Mouse (Mus musculus): Measurements from ENCODE around the gene Calm5. TPM values are rescaled to one million over a fixed set of nuclear protein-coding genes. Genes with fewer than 3 reads are reported as not detected.
A peak's percentile ranks its signal among the peaks of the same experiment; 100 is the strongest.
"Not testable (repeated sequence)": the region's sequence is repeated elsewhere in the genome, so short reads cannot be mapped to it uniquely, and the experiment has no call there.

The Calm5 gene
- total RNA-seq, 1 experiment, result not detected

DNA sequence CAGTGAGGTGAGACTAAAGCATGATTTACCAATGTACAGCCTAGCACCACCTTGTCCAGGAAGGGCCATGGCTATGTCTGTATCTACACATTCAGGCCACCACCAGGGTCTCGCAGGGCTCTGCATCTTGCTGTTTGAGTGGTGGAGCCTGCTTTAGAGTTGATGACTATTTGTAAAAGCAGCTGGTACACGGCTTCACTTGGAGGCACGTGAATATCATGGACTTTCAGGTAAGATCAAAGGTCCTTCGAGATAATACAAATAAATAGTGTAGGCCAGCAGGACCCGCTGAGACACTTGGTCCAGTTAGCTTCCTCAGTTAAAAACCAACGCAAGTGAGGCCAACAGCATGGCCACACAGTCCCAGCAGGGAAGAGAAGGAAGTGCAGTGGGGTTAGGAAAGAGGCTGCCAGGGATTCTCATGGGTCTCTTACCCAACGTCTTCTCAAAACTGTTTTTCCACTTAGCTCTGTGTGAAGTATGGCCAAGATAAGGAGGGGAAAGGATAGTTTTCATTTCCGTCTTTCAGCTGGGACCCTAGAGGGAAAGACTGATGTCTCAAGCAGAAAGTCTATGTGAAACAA, 41.5 kb downstream of the Calm5 start:
- H3K4me1 ChIP-seq (ENCODE audit: control insufficient read depth in 2 of 2, insufficient read depth in 2 of 2, low read length in 2 of 2, poor library complexity in 1 of 2), result peaks cover 5 to 6% of the 10 kb centered on the region in 2 experiments; a peak in 2 of 4 replicates

DNA sequence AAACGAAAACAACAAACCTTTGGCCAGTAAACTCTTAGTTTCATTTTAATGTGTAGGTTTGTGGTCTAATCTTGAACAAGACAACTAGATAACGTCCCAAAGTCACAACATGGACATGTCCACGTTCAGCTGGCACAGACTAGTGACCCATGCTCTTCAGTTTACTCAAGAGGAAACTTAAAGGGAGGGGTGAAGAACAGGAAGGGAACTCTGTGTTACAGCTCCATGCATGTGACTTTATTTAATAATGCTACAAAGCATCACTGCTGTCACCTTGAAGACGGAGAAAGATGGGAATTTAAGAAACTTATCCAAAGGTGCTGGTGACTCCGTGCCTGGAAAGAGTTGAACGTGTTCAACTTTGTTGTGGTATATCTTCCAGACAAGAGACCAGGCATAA, 42.1 kb downstream of the Calm5 start:
- TF ChIP-seq ZC3H11A (IDR thresholded peaks at IDR 0.05; ENCODE audit: borderline replicate concordance, low read depth, low read length) (no peak), ZNF384 (IDR thresholded peaks at IDR 0.05; ENCODE audit: low read depth, low read length) (no peak), CHD2 (IDR thresholded peaks at IDR 0.05; ENCODE audit: low read depth, low read length) (no peak)
- DNase-seq (ENCODE audit: low read depth, low spot score), result no peak
- H3K4me3 ChIP-seq (ENCODE audit: insufficient read depth in 1 of 2, low read depth in 1 of 2, low read length in 2 of 2, poor library complexity in 1 of 2, severe bottlenecking in 1 of 2), result no peak overlapping the region
- no peak overlapping the region for H3K9ac ChIP-seq (ENCODE audit: insufficient read depth, low read depth, low read length, poor library complexity, severe bottlenecking)
- no peaks in the 10 kb centered on the region for H3K9me3 ChIP-seq (ENCODE audit: control insufficient read depth, insufficient read depth, low read depth, low read length)
- H3K36me3 ChIP-seq (ENCODE audit: control insufficient read depth, insufficient read depth, low read length, poor library complexity, severe bottlenecking), result peaks cover 4% of the 10 kb centered on the region; the same call in 1 of the 2 replicates
- H3K27ac ChIP-seq (ENCODE audit: insufficient read depth, low read depth, low read length, poor library complexity, severe bottlenecking), result no peak overlapping the region
- peaks cover 5 to 6% of the 10 kb centered on the region in 2 experiments; a peak in 2 of 4 replicates for H3K4me1 ChIP-seq (ENCODE audit: control insufficient read depth in 2 of 2, insufficient read depth in 2 of 2, low read length in 2 of 2, poor library complexity in 1 of 2)
- in situ Hi-C loops (cut with MboI; ENCODE audit: low sequenced_read_pairs in 2 of 2, unreplicated experiment in 2 of 2), result loop anchor here in 1 of 2 experiments (25.0 kb wide), 1 partner anchor 234 kb away; no protein-coding TSS in a partner anchor

More for the DNA sequence above, 41.5 kb downstream of the Calm5 start:
- in situ Hi-C loops (cut with MboI; ENCODE audit: low sequenced_read_pairs in 2 of 2, unreplicated experiment in 2 of 2), result loop anchor here in 1 of 2 experiments (25.0 kb wide), 1 partner anchor 233 kb away; no protein-coding TSS in a partner anchor
- Histone ChIP-seq H3K36me3 (ENCODE audit: control insufficient read depth, insufficient read depth, low read length, poor library complexity, severe bottlenecking) (peaks cover 4% of the 10 kb centered on the region; the same call in 1 of the 2 replicates), H3K4me3 (ENCODE audit: insufficient read depth in 1 of 2, low read depth in 1 of 2, low read length in 2 of 2, poor library complexity in 1 of 2, severe bottlenecking in 1 of 2) (no peak overlapping the region), H3K9ac (ENCODE audit: insufficient read depth, low read depth, low read length, poor library complexity, severe bottlenecking) (no peak overlapping the region), H3K9me3 (ENCODE audit: control insufficient read depth, insufficient read depth, low read depth, low read length) (no peaks in the 10 kb centered on the region), H3K27ac (ENCODE audit: insufficient read depth, low read depth, low read length, poor library complexity, severe bottlenecking) (no peak overlapping the region)
- DNase-seq (ENCODE audit: low read depth, low spot score), result no peak
- TF ChIP-seq ZC3H11A (IDR thresholded peaks at IDR 0.05; ENCODE audit: borderline replicate concordance, low read depth, low read length), result no peak
- TF ChIP-seq HCFC1 (IDR thresholded peaks at IDR 0.05; ENCODE audit: borderline replicate concordance, insufficient read depth, low read length), result no peak
- no peak for TF ChIP-seq MAFK (IDR thresholded peaks at IDR 0.05; ENCODE audit: insufficient read depth, low read depth, low read length)
- no peak for TF ChIP-seq ZNF384 (IDR thresholded peaks at IDR 0.05; ENCODE audit: low read depth, low read length)
- TF ChIP-seq CHD2 (IDR thresholded peaks at IDR 0.05; ENCODE audit: low read depth, low read length), result no peak

DNA sequence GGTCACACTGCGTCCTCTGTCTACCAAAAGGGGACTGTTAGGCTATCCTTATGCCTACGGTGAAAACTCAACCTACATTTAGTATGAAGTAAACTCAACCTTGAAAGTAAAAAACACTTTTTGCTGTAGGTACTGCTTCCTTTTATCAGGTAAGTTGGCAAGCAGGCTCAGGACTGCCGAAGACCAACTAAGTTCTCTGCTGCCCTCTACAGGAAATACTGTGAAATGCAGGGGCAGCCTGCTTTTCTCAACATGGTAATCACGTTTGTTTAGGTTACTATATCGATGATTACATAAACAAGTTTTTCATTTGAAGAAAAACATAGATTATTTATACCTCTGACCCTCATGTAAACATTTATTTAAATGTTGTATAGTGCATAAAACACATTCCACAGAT, 42.9 kb downstream of the Calm5 start:
- DNase-seq (ENCODE audit: low read depth, low spot score), result peak; percentile 54
- Histone ChIP-seq H3K36me3 (ENCODE audit: control insufficient read depth, insufficient read depth, low read length, poor library complexity, severe bottlenecking) (peaks cover 4% of the 10 kb centered on the region; the same call in 1 of the 2 replicates), H3K27ac (ENCODE audit: insufficient read depth, low read depth, low read length, poor library complexity, severe bottlenecking) (no peak overlapping the region), H3K9me3 (ENCODE audit: control insufficient read depth, insufficient read depth, low read depth, low read length) (no peaks in the 10 kb centered on the region), H3K4me1 (ENCODE audit: control insufficient read depth in 2 of 2, insufficient read depth in 2 of 2, low read length in 2 of 2, poor library complexity in 1 of 2) (peaks cover 2 to 6% of the 10 kb centered on the region in 2 experiments; a peak in 1 of 4 replicates), H3K9ac (ENCODE audit: insufficient read depth, low read depth, low read length, poor library complexity, severe bottlenecking) (no peak overlapping the region), H3K4me3 (ENCODE audit: insufficient read depth in 1 of 2, low read depth in 1 of 2, low read length in 2 of 2, poor library complexity in 1 of 2, severe bottlenecking in 1 of 2) (no peak overlapping the region)
- peak; percentile 75; the same call in 1 of the 2 replicates for TF ChIP-seq ZC3H11A (IDR thresholded peaks at IDR 0.05; ENCODE audit: borderline replicate concordance, low read depth, low read length)
- TF ChIP-seq CHD2 (IDR thresholded peaks at IDR 0.05; ENCODE audit: low read depth, low read length), result no peak
- no peak for TF ChIP-seq MAFK (IDR thresholded peaks at IDR 0.05; ENCODE audit: insufficient read depth, low read depth, low read length)
- in situ Hi-C loops (cut with MboI; ENCODE audit: low sequenced_read_pairs in 2 of 2, unreplicated experiment in 2 of 2), result loop anchor here in 1 of 2 experiments (25.0 kb wide), 1 partner anchor 235 kb away; no protein-coding TSS in a partner anchor

DNA sequence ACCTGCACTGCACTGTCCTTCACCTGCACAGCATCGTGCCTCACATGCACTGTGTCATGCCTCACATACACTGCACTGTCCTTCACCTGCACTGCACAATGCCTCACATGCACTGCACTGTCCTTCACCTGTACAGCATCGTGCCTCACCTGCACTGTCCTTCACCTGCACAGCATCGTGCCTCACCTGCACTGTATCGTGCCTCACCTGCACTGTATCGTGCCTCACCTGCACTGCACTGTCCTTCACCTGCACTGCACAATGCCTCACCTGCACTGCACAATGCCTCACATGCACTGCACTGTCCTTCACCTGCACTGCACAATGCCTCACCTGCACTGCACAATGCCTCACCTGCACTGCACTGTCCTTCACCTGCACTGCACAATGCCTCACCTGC, 44.2 kb downstream of the Calm5 start:
- not testable (repeated sequence) for H3K4me1 ChIP-seq (ENCODE audit: control insufficient read depth in 2 of 2, insufficient read depth in 2 of 2, low read length in 2 of 2, poor library complexity in 1 of 2); DNase-seq (ENCODE audit: low read depth, low spot score); H3K36me3 ChIP-seq (ENCODE audit: control insufficient read depth, insufficient read depth, low read length, poor library complexity, severe bottlenecking); H3K9me3 ChIP-seq (ENCODE audit: control insufficient read depth, insufficient read depth, low read depth, low read length); H3K9ac ChIP-seq (ENCODE audit: insufficient read depth, low read depth, low read length, poor library complexity, severe bottlenecking); H3K4me3 ChIP-seq (ENCODE audit: insufficient read depth in 1 of 2, low read depth in 1 of 2, low read length in 2 of 2, poor library complexity in 1 of 2, severe bottlenecking in 1 of 2); H3K27ac ChIP-seq (ENCODE audit: insufficient read depth, low read depth, low read length, poor library complexity, severe bottlenecking)
- in situ Hi-C loops (cut with MboI; ENCODE audit: low sequenced_read_pairs in 2 of 2, unreplicated experiment in 2 of 2), result loop anchor here in 1 of 2 experiments (25.0 kb wide), 1 partner anchor 236 kb away; no protein-coding TSS in a partner anchor

DNA sequence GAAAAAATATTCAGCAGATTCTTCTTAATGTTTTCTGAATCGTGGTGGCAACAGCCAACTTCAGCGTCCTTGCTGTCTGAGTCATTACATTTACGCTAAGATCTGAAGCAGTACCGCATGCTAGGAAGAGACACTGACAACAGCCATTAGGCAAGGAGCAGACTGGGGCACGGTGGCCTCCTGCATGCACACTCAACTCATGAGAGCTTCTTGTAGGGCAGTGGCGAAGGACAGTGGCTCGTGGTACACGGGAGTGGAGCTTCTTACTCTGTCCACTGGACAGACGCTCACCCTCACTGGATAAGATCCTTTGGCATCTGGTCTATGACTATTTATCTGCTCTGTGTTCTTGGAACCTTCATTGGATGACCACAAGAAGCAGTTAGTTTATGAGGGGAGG, 45.3 kb downstream of the Calm5 start:
- no peak overlapping the region for H3K27ac ChIP-seq (ENCODE audit: insufficient read depth, low read depth, low read length, poor library complexity, severe bottlenecking)
- in situ Hi-C loops (cut with MboI; ENCODE audit: low sequenced_read_pairs in 2 of 2, unreplicated experiment in 2 of 2), result loop anchor here in 1 of 2 experiments (25.0 kb wide), 1 partner anchor 237 kb away; no protein-coding TSS in a partner anchor
- TF ChIP-seq HCFC1 (IDR thresholded peaks at IDR 0.05; ENCODE audit: borderline replicate concordance, insufficient read depth, low read length) (no peak), MAFK (IDR thresholded peaks at IDR 0.05; ENCODE audit: insufficient read depth, low read depth, low read length) (no peak), CHD2 (IDR thresholded peaks at IDR 0.05; ENCODE audit: low read depth, low read length) (no peak), ZNF384 (IDR thresholded peaks at IDR 0.05; ENCODE audit: low read depth, low read length) (no peak), ZC3H11A (IDR thresholded peaks at IDR 0.05; ENCODE audit: borderline replicate concordance, low read depth, low read length) (no peak)
- 0 out of 4 replicates have a peak, but pooled peaks cover 0 to 2% of the 10 kb centered on the region in 2 experiments for H3K4me1 ChIP-seq (ENCODE audit: control insufficient read depth in 2 of 2, insufficient read depth in 2 of 2, low read length in 2 of 2, poor library complexity in 1 of 2)
- H3K9ac ChIP-seq (ENCODE audit: insufficient read depth, low read depth, low read length, poor library complexity, severe bottlenecking), result no peak overlapping the region
- H3K4me3 ChIP-seq (ENCODE audit: insufficient read depth in 1 of 2, low read depth in 1 of 2, low read length in 2 of 2, poor library complexity in 1 of 2, severe bottlenecking in 1 of 2), result no peak overlapping the region
- no peak for DNase-seq (ENCODE audit: low read depth, low spot score)
- H3K36me3 ChIP-seq (ENCODE audit: control insufficient read depth, insufficient read depth, low read length, poor library complexity, severe bottlenecking), result peaks cover 4% of the 10 kb centered on the region; the same call in 1 of the 2 replicates
- no peaks in the 10 kb centered on the region for H3K9me3 ChIP-seq (ENCODE audit: control insufficient read depth, insufficient read depth, low read depth, low read length)
